Mouse (Mus musculus) macrophage (primary cell): ENCODE measurements around the gene Aldh2. TPM values are rescaled to one million over a fixed set of nuclear protein-coding genes. Genes with fewer than 3 reads are reported as not detected.

Experiments
- H3K27ac ChIP-seq: fragments of 350-480 bp; formaldehyde crosslinking; 2 replicates; pipeline ENCODE4 v1.9.0; 2021
- H3K36me3 ChIP-seq: fragments of 350-480 bp; formaldehyde crosslinking; 2 replicates; pipeline ENCODE4 v1.9.0; 2021; ENCODE audit errors: inconsistent target
- H3K4me3 ChIP-seq: fragments of 350-480 bp; formaldehyde crosslinking; 2 replicates; pipeline ENCODE4 v1.9.0; 2021; ENCODE audit errors: inconsistent target
- H3K79me2 ChIP-seq: fragments of 350-480 bp; formaldehyde crosslinking; 2 replicates; pipeline ENCODE4 v1.9.0; 2021; ENCODE audit errors: inconsistent target
- WGBS: methylation state at CpG from one replicate; pipeline ENCODE4 v1.1.7; 2026; ENCODE audit warnings: inconsistent platforms; ENCODE audit not compliant: missing documents; 5-methylcytosine and 5-hydroxymethylcytosine counted together
- polyA plus RNA-seq: library from polyadenylated mRNA; stranded (reverse); fragments of 250-400 nt; gene quantifications from 3 replicates; pipeline ENCODE4 v1.2.4, GENCODE M21; 2018; ENCODE audit warnings: inconsistent platforms

The Aldh2 gene
- polyA plus RNA-seq, 1 experiment from 2014 or later, result 1,134 TPM

GRCm38 (mm10) chr5:121585699-121586098, 7.9 kb downstream of the Aldh2 start:
- H3K27ac ChIP-seq, result peak overlapping the region; percentile 78
- H3K4me3 ChIP-seq, result no peak overlapping the region
- H3K79me2 ChIP-seq, result peaks cover 94% of the 10 kb centered on the region
- 80% methylated on average over 5 of the region's 5 CpGs for WGBS
- H3K36me3 ChIP-seq, result peaks cover 9% of the 10 kb centered on the region

- H3K27ac ChIP-seq, result peak overlapping the region; percentile 78
- no peak overlapping the region for H3K4me3 ChIP-seq
- H3K79me2 ChIP-seq, result peaks cover 94% of the 10 kb centered on the region
- 87% methylated on average over 10 of the region's 10 CpGs for WGBS
- peaks cover 11% of the 10 kb centered on the region for H3K36me3 ChIP-seq
Measured at GRCm38 (mm10) chr5:121585005-121585404, 8.6 kb downstream of the Aldh2 start.

- WGBS, result 9% methylated on average over 10 of the region's 12 CpGs
- Histone ChIP-seq H3K27ac (peak overlapping the region; percentile 78), H3K4me3 (peak overlapping the region; percentile 10; the same call in 1 of the 2 replicates), H3K79me2 (peaks cover 92% of the 10 kb centered on the region), H3K36me3 (peaks cover 18% of the 10 kb centered on the region)
Measured at GRCm38 (mm10) chr5:121583765-121584501, 9.7 kb downstream of the Aldh2 start.

- 94% methylated on average over 8 of the region's 8 CpGs for WGBS
- peaks cover 38% of the 10 kb centered on the region for H3K36me3 ChIP-seq
- H3K27ac ChIP-seq, result no peak overlapping the region
- peaks cover 77% of the 10 kb centered on the region for H3K79me2 ChIP-seq
- no peak overlapping the region for H3K4me3 ChIP-seq
Measured at GRCm38 (mm10) chr5:121581945-121582344, 11.7 kb downstream of the Aldh2 start.

GRCm38 (mm10) chr5:121576927-121577488, 16.6 kb downstream of the Aldh2 start:
- Histone ChIP-seq H3K79me2 (peaks cover 33% of the 10 kb centered on the region), H3K27ac (no peak overlapping the region), H3K4me3 (no peak overlapping the region), H3K36me3 (peaks cover 87% of the 10 kb centered on the region)
- WGBS, result 92% methylated on average over 11 of the region's 11 CpGs

GRCm38 (mm10) chr5:121575867-121576266, 17.8 kb downstream of the Aldh2 start:
- 97% methylated on average over 11 of the region's 11 CpGs for WGBS
- peaks cover 98% of the 10 kb centered on the region for H3K36me3 ChIP-seq

GRCm38 (mm10) chr5:121574145-121574544, 19.5 kb downstream of the Aldh2 start:
- no peak overlapping the region for H3K4me3 ChIP-seq
- H3K27ac ChIP-seq, result no peak overlapping the region
- H3K36me3 ChIP-seq, result peaks cover 98% of the 10 kb centered on the region

More at GRCm38 (mm10) chr5:121575867-121576266, 17.8 kb downstream of the Aldh2 start:
- Histone ChIP-seq H3K27ac (no peak overlapping the region), H3K79me2 (peaks cover 22% of the 10 kb centered on the region), H3K4me3 (no peak overlapping the region)

GRCm38 (mm10) chr5:121570787-121571186, 22.8 kb downstream of the Aldh2 start:
- 100% methylated on average over 1 of the region's 1 CpGs for WGBS
- Histone ChIP-seq H3K4me3 (no peak overlapping the region), H3K36me3 (peaks cover 83% of the 10 kb centered on the region), H3K27ac (no peak overlapping the region), H3K79me2 (no peaks in the 10 kb centered on the region)

More at GRCm38 (mm10) chr5:121574145-121574544, 19.5 kb downstream of the Aldh2 start:
- peaks cover 5% of the 10 kb centered on the region; the same call in 1 of the 2 replicates for H3K79me2 ChIP-seq
- 86% methylated on average over 13 of the region's 13 CpGs for WGBS

GRCm38 (mm10) chr5:121569881-121570420, 23.7 kb downstream of the Aldh2 start:
- no peak overlapping the region for H3K27ac ChIP-seq
- WGBS, result 91% methylated on average over 8 of the region's 9 CpGs
- no peaks in the 10 kb centered on the region for H3K79me2 ChIP-seq
- peaks cover 74% of the 10 kb centered on the region for H3K36me3 ChIP-seq
- no peak overlapping the region for H3K4me3 ChIP-seq

- Histone ChIP-seq H3K79me2 (no peaks in the 10 kb centered on the region), H3K4me3 (no peak overlapping the region), H3K36me3 (peaks cover 37% of the 10 kb centered on the region), H3K27ac (no peak overlapping the region)
- WGBS, result 91% methylated on average over 16 of the region's 16 CpGs
Measured at GRCm38 (mm10) chr5:121566035-121566681, 27.5 kb downstream of the Aldh2 start.

GRCm38 (mm10) chr5:121564468-121564895, 29.1 kb downstream of the Aldh2 start:
- H3K27ac ChIP-seq, result peak overlapping the region; percentile 12; the same call in 1 of the 2 replicates

GRCm38 (mm10) chr5:121562436-121562835, 31.2 kb downstream of the Aldh2 start:
- Histone ChIP-seq H3K27ac (no peak overlapping the region), H3K36me3 (0 out of 2 replicates have a peak, but pooled peaks cover 2% of the 10 kb centered on the region), H3K4me3 (no peak overlapping the region), H3K79me2 (no peaks in the 10 kb centered on the region)
- 89% methylated on average over 3 of the region's 3 CpGs for WGBS

More at GRCm38 (mm10) chr5:121564468-121564895, 29.1 kb downstream of the Aldh2 start:
- Histone ChIP-seq H3K4me3 (peak overlapping the region; percentile 13; the same call in 1 of the 2 replicates), H3K36me3 (peaks cover 21% of the 10 kb centered on the region), H3K79me2 (no peaks in the 10 kb centered on the region)
- WGBS, result 2% methylated on average over 11 of the region's 11 CpGs

GRCm38 (mm10) chr5:121549196-121549595, 44.4 kb downstream of the Aldh2 start:
- 96% methylated on average over 6 of the region's 7 CpGs for WGBS
- Histone ChIP-seq H3K36me3 (no peaks in the 10 kb centered on the region), H3K79me2 (peaks cover 9% of the 10 kb centered on the region), H3K27ac (no peak overlapping the region), H3K4me3 (no peak overlapping the region)

- Histone ChIP-seq H3K36me3 (no peaks in the 10 kb centered on the region), H3K4me3 (no peak overlapping the region), H3K79me2 (peaks cover 30% of the 10 kb centered on the region), H3K27ac (no peak overlapping the region)
- 91% methylated on average over 3 of the region's 3 CpGs for WGBS
Measured at GRCm38 (mm10) chr5:121547084-121547483, 46.5 kb downstream of the Aldh2 start.
